Comparison of ENCODE assay signal across 23 mouse cellular contexts in genomic region chr4:53027811-53028210, GRCm38 (mm10). TPM values are rescaled to one million over a fixed set of nuclear protein-coding genes. Genes with fewer than 3 reads are reported as not detected.
"Had no signal": no experiment of that assay in that cellular context is flagged by ENCODE, and none has a peak within 500 bp of the region (broad histone marks: within the 10 kb centered on the region; RNA-seq: fewer than 3 reads in every experiment).

No protein-coding gene starts in this region.

- H3K36me3 ChIP-seq: stomach, embryonic 15.5 days had no signal

- H3K4me2 ChIP-seq: neural tube, embryonic 13.5 days; neural tube, embryonic 15.5 days; stomach, embryonic 15.5 days had no signal

- H3K4me1 ChIP-seq: neural tube, embryonic 15.5 days; stomach, embryonic 15.5 days had no signal

- H3K27ac ChIP-seq: neural tube, embryonic 13.5 days; neural tube, embryonic 15.5 days; stomach, embryonic 15.5 days; stomach, postnatal 0 days had no signal

- H3K27me3 ChIP-seq: neural tube, embryonic 13.5 days; neural tube, embryonic 15.5 days; stomach, embryonic 15.5 days had no signal

- H3K9me3 ChIP-seq: neural tube, embryonic 13.5 days; neural tube, embryonic 15.5 days; stomach, embryonic 15.5 days had no signal

- DNase-seq: retina, postnatal 1 day; right cerebral cortex, adult 18-20 months; right cerebral cortex, postnatal 14 days; right cerebral cortex, postnatal 25 days; right cerebral cortex, postnatal 4 days; spleen, adult 18-20 months; thymus, adult 18-20 months; thymus, adult 2 months; thymus, postnatal 25 days; thymus, postnatal 36 days; thymus, postnatal 4 days had no signal

- H3K9ac ChIP-seq: neural tube, embryonic 13.5 days; neural tube, embryonic 15.5 days; stomach, embryonic 15.5 days had no signal

- H3K4me3 ChIP-seq: neural tube, embryonic 13.5 days; neural tube, embryonic 15.5 days; stomach, embryonic 15.5 days had no signal

RNA-seq across cellular contexts. Expression of gene Nipsnap3a, which starts 38.7 kb away (rescaled TPM):
- total RNA-seq: neutrophil, adult 5-6 weeks had no signal
- polyA plus RNA-seq: neural tube, embryonic 13.5 days; neural tube, embryonic 14.5 days; neural tube, embryonic 15.5 days; small intestine, adult 2 months; spleen, adult 2 months; stomach, embryonic 14.5 days; stomach, embryonic 15.5 days; stomach, embryonic 16.5 days; stomach, postnatal 0 days; thymus, adult 2 months; thymus, postnatal 0 days; urinary bladder, adult 2 months had no signal
